Mouse (Mus musculus) spleen, postnatal 4 days (tissue): Measurements from ENCODE around the gene Mknk2.

Experiments used
- DNase-seq, 2 experiments: peaks; one replicate each; pipeline ENCODE4 v3.0.0; 2022; ENCODE audit warnings: low spot score in 2 of 2

Mknk2 gene

DNA sequence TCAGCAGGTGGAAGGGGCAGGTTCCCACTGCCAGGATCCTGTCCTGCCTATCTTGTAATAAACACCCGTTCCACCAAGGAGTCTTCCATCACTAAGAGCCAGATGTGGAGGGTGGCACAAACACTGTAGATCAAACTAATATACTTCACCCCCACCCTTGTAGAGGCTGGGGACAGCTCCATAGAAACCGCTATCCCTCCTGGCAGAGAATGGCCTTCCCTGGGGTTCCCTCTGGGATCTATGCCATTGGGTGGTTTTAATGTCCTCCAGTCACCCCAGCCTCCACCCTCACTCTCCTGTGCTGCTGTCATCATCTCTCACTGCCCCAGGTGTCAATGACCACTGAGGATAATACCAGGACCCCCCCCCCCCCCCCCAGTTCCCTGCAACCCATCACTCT, 7.4 kb downstream of the Mknk2 start:
- DNase-seq: no peak

DNA sequence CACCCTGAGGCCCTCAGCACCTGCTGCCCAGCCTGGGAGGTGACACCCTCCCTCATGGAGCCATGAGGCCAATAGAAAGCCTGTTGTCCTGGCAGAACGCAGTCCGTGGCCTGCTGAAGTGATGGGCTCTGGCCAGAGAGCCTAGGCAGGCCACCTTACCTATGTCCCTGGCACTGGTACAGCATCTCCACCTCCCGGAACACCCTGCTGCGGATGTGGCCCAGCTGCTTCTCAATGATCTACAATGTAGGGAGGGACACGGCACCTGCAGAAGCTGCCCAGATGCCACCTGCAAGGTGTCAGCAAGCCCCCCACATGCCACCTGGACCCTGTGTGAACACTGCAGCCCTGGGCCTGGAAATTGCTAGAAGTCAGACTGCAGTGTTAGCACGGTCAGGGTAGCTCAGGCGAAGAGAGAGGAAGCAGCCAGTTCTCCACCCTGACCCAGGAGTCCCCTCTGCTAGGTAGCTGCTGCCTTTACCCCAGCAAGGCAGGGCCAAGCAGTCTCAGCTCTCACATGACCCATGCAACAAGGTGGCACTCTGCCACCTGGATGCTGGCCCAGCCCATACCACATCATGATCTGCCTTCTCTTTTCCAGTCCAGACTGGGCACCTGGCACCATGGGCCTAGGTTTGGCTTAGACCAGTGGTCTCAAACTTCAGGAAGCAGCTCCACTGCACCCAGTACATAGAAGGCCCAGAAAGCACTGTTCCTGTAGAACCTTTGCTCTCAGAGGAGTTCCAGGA, 8.0 kb downstream of the Mknk2 start:
- DNase-seq: no peak

DNA sequence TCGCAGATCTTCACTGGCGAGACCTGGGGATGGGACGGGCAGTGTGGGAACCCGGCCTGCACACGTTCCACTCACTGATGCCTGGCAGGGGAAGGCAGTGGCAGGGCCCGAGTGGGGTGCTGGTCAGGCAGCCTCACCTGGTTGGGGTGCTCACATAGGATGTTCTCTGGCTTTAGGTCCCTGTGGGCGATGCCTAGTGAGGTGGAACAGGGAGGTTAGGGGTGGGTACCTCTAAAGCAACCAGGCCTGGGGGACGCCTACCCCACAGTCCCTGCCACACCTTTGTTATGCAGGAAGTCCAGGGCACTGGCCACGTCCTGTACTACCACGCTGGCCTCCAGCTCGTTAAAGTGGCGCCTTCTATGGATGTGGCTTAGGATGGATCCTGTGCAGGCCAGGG, 8.9 kb downstream of the Mknk2 start:
- no peak for DNase-seq

DNA sequence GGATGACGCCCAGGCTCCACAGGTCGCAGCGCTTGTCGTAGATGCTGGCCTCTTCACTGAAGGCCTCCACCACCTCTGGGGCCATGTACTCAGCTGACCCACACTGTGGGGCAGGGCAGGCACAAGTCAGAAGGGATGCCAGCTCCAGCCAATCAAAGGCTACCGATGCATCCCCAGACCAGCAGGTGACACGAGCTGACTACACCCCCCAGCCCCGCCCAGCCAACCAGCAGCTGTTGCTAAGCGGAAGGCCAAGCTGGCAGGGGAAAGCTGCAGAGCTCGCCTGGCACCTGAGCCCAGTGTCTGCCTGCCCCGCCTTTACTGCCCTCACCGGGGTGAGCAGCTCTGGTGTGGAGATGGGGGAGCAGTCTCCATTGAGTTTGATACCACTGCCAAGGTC, 9.3 kb downstream of the Mknk2 start:
- no peak for DNase-seq

DNA sequence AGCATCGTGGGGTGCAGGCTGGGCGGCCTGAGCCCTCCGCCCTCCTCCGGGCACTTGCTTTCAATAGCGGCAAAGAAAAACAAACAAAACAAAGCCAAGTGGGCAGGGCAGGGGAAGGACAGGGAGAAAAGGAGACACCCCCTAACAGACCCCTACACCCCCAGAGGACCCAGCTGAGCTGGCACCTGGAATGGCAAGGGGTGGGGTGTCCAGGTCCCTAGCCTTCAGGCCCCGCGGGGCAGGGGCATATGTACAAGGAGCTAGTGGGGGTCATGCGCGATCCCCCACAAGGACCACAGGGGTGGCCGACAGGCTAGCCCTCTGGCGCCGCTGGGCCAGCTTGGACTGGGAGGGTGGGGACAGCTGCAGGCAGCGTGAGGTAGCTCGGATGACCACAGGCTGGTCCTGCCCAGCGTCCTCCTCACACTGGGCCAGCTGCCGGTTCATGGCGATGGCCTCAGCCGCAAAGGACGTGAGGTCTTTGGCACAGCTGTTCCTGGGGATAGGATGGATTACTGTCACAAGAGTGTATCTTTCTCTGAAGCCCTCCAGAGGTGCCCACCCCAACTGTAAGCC, 11.0 kb downstream of the Mknk2 start:
- no peak for DNase-seq

DNA sequence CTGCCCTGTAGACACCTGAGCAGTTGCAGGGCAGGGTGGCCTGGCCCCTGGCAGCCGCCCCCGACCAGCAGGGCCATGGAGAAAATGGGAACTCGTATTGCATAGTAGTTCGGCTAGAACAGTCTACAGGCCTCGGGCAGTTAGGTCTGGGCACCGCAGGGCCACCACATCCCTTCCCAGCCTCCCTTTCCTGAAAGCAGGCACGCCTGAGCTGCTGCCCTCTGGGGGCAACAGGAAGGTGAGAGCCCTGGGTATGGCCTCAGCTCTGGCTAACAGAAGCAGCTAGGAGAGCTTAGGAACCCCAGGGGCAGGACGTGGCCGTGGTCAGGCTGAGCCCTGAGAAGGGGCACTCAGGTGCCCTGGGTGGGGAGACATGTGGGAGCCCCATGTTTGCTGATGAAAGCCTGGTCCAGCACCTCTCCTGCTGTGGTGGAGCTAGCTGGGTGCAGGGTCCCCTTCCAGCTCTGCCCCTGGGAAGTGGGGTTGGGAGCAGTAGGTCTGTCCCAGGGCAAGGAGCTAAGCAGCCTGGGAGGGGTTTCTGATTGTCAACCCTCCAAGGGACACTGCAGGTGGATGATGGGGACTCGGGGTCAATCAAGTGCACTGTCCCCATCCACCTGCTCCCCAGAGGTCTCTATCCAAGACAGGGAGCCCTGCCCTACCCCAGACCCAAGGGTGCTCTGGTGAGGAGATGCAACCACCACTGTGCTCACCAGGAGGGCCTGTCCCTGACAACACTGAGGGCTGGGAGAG, 11.8 kb downstream of the Mknk2 start:
- DNase-seq: no peak

DNA sequence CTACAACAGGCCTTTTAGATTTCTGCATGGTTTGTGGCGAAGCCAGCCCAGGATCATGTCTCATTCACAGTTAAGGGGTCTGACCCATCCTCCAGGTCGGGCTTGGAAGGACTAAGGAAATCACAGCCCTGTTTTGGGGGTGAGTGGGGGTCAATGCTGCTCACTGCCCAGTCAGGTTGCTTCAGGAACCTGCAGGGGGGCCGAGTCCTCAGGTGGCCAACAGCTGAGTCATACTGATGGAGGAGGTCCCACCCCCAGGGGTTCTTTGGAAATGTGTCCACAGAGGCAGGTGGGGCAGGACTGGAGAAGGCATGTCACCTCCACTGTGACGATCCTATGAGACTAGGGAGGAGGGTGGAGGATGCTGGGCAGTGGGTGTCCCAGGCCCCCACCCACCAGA, 12.5 kb downstream of the Mknk2 start:
- no peak for DNase-seq

DNA sequence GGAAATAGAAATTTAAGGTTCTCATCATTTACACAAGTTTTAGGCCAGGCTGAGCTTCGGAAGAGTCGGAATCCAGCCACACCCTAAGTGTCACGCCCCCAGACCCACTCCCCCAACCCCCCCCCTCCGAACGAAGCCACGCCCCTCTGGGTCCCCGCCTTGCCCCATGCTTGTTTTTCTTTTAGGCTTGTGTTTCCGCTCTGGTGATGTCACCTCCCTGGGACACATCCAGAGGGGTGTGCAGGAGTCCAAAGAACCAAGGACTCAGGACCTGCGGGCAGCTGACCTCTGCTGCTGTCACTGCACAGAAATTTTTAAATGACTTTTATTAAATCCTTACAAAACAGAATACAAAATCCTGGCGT, 12.9 kb downstream of the Mknk2 start:
- no peak for DNase-seq

DNA sequence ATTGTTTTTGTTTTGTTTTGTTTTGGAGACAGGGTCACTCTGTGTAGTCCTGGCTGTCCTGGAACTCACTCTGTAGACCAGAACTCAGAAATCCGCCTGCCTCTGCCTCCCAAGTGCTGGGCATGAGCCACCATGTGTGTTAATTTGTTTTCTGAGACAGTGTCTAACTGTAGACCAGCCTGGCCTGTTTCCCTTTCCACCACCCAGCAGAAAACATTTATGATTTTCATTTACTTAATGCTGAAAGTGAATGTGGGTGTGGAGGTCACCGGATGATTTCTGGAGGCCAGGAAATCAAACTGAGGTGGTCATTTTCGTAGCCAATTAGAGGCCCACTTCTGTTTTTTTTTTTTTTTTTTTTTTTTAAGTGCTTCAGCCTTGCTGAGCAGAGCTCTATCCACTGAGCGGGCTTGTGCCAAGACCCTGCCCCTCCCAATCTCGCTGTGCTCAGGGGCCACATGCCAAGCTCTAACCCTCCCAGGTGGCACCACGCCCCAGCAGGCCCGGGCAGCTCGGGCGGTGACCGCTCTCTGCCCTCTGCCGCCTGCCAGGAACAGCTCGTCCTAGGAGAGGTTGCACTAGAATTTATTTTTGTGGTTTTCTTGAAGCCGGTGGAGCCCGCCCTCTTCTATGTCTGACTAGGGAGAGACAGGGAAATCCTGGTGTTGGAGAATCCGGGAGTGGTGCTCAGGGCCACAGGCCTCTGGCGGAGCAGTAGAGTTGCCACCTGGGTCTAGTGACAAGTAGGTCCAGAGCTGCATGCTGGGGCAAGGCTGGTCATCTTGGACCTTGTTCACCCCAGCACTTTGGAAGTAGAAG, 13.5 kb downstream of the Mknk2 start:
- DNase-seq: peak; percentile 72 to 85

DNA sequence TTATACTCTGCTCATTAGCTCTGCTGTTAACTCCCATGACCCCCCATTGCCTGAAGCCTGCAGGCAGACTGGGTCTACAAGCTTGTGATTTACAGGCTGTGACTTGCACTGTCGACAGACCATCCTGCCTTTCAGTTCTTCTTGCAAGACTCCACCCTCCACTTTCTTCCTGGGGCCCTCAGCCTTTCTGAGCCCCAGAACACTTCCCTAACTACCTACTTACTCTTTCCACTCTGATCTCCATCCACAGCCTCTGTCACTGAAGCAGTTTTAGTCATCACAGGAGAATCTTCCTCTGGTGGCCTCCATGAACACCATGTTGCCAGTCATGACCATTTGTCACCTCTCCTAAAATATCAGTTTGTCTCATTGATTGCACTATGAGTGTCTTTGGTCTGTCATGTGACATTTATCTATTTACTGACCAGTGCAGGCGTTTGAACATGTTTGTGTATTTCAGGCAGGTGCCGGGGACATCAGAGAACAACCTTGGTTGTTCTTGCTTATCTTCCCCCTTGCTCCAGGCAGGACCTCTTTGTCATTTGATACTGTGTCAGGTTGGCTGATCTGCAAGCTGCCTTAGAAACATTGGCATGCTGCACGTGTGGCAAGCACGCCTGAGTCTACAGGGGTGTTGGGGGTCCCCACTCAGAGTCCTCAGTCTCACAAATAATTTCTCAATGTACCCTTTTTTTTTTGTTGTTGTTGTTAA, 14.3 kb downstream of the Mknk2 start:
- DNase-seq: no peak

DNA sequence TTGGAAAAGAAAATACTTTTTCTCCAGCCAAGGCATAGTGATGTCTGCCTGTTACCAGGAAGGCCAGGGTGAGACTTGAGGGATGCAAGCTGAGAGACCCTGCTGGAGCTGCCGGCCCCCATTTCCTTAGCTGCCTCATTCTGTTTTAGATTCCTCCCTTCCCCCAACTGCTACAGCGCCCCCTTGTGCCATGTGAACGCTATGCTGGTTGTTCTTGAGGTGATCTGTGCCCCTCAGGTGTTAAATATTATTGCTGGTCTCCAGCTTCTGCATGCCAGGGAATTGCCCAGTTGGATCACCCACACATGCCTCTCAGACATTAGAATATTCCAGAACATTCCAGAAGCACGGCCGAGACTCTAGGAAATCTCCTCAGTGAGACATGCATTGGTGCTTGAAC, 16.8 kb downstream of the Mknk2 start:
- peak; percentile 76 to 92 for DNase-seq

DNA sequence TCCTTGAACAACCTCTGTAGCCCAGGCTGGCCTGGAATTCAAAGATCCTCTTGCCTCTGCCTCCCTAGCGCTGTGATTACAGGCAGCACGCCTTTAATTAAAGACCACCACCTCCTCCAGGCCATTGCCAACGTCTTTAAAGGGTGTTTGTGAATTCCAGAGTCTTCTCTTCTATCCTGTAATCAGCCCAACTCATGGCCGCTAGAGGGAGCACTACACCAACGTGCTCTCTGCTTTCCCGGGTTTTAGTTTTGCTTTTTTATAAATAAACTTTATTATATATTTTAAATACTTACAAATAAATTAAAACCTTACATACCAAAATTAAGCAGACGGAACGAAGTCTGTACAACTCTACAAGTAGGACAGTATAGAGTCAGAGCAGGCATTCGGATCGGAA, 18.7 kb downstream of the Mknk2 start:
- peak; percentile 77 to 91 for DNase-seq

DNA sequence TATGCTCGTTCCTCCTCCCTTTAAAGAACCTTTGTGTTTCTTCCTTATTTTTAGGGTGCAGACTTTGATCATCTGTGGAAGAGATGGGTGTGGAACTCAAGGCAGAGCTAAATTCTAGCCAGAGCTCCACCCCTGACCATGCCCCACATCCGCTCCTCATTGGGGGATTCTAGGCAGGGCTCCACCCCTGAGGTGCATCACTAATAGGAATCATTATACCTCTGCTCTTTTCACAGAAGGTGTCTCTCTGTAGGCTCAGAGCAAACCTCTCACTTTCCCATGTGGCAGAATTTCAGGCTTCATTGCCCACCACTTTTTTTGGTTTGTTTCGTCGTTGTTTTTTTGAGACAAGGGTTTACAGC, 19.1 kb downstream of the Mknk2 start:
- no peak for DNase-seq

DNA sequence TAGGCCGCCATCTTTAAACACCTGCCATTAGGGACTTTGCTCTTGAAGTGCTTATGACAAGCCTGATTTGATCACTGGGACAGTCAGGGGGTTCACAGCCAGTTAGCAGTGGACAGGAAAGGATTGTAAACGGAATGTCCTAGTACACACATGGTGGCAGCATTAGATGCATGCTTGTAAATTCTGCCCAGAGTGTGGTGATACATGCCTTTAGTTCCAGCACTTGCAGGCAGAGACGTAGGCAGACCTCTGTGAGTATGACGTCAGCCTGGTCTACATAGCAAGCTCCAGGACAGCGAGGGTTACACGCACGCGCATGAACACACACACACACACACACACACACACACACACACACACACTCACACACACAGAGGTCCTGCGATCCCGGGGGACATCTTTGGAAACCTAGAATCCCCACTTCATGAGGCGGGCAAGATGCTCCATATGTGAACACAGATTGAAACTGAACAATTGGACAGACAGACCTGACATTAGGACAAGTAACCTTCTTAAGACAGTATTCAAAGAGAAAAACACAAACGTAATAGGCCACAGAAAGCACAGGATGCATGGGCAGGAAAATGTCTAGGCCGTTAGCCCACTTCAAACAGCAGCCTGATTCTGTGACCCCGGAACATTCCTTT, 19.6 kb downstream of the Mknk2 start:
- DNase-seq: no peak

DNA sequence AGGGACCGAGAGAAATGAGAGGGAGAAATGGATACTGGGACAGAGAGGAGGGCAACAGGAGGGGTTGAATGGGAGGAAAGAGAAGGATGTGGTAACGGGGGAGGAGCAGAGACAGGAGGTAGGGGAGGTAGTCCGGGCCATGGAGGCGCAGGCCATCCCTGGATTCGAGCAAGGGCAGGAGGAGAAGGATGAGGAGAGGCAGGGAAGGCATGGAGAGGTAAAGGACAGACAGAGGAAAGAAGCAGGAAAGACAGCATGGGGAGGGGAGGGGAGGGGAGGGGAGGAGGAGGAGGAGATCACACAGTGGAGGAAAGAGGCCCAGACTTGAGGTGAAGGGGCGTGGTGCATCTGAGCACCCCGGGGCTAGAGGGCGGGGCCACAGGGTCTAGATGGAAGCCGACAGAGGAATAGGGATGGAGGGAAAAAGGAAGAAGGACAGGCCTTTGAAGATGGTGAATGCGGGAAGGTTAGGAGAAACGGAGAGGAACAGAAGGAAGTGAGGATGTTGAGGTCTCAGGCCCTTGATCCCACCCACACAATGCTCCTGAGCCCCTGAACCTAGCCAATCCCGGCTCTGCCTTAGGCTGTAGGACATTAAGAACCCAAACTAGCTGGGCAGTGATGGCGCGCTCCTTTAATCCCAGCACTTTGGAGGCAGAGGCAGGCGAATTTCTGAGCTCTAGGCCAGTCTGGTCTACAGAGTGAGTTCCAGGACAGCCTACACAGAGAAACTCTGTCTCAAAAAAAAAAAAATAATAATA, 20.9 kb downstream of the Mknk2 start, which contains the start of gene Btbd2:
Gene Btbd2, minus strand, starts transcription at position 209 of the 761 bp plus-strand sequence.
- peak in 1 of 2 experiments; percentile 62 for DNase-seq

DNA sequence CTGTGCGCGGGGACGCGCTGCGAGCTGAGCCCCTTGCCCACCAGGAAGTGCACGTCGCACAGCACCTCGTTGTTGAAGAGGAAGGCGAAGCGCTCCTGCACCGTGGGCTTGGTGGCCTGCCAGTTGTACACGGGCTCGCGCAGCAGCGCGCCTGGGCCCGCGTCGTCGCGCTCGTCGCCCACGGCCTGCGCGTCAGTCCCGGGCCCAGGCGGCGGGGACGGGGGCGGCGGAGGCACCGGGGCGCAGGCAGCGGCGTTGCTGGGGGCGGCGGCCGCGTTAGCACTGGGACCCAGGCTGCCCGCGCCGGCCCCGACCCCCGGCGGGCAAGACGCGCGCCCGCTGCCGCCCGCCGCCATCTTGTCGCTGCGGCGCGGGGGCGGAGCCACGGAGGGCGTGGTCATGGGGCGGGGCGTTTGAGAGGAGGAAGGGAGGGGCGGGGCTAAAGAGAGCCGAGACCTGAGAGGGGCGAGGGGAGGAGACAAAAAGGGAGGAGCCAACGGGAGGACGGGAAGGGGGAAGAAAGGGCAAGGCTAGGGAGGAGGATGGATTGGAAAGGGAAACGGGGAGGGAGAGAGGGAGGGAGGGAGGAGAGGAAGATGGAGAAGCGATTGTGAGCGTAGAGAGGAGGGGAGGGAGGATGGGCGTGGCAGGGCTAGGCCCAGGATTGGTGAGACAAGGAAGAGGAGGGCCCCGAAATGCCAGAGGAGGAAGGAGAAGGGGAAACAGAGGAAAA, 21.6 kb downstream of the Mknk2 start:
- DNase-seq: peak; percentile 97 to 99

DNA sequence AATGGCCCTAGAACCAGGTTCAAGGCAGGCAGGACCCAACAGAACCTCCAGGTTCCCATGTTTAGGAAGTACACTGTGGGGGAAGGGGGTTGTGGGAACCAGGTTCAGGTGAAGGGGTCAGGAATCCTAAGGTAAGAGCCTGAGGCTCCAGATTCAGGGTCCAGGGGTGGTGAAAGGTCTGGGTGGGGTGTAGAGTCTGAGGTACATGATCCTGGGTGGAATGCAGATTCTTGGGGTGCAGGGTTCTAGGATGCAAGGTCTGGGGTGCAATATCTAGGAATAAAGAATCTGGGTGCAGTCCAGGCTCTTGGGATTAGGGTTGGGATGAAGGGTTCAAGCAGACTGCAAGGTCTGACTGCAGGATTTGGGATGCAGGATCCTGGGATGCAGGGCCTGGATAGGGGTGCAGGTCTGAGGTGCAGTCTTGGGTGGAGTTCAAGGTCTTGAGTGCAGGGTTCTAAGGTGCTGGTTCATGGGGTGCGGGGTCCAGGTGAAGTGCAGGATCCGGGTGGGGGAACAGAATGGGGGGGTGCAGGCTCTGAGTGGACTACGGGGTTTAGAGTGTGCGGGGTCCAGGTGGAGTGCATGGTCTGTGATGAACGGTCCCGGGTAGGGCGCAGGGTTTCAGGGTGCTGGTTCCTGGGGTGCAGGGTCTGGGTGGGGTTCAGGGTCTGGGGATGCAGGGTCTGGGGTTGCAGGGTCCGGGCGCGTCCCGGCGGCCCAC, 22.3 kb downstream of the Mknk2 start:
- DNase-seq: no peak

DNA sequence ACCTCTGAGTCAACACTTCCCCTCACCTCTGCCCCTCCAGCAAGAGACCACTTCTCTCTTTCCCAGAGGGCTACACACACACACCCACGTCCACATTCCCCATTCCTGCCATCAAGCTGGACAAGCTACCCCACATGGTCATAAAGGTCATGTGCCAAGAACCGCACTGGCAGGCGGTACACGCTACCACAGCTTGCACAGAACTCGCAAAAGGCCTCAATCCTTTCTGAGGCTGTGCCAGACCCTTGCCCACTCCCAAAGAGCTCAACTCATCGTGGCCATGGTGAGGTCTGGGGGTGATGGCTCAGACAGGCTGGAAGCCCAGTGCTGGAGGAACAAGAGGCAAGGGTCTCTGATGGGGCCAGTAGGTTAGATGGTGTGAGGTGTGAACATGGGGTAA, 23.0 kb downstream of the Mknk2 start:
- no peak for DNase-seq

DNA sequence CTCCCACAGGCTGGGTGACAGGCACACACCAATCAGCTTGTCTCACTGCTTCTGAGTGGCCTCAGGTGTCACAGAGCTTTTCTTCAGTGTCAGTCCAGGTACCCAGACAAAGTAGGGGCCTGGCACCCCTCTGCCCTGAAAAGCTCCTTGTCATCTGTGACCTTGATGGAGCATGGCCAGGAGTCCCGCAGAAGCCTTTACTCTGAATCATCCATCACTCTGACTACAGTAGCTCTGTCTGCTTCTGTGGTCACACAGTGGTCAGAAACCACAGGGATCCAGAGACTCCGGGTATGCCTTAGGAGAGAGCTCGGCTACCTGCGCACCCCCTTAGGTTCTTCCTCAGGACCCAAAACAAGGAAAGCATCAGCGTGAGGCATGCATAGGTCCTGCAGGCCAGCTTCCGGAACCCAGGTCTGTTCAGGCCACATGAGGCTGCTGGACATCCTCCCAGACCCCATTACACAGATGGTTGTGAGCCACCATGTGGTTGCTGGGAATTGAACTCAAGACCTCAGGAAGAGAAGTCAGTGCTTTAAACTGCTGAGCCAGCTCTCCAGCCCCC, 24.7 kb downstream of the Mknk2 start:
- no peak for DNase-seq
